Mouse (Mus musculus) stomach, postnatal 0 days (tissue): Measurements from ENCODE around the gene Pik3r3.

Source experiments
- CTCF ChIP-seq: IDR thresholded peaks from 2 replicates; pipeline ENCODE4 v1.5.1; 2016; ENCODE audit warnings: antibody characterized with exemption, low read depth, mild to moderate bottlenecking, moderate library complexity
- EP300 ChIP-seq: optimal IDR thresholded peaks from 2 replicates; pipeline ENCODE3; 2016; ENCODE audit warnings: antibody characterized with exemption

- no peak for TF ChIP-seq CTCF
- TF ChIP-seq EP300, result no peak
These were observed 79.5 kb downstream of the Pik3r3 start for GRCm38 (mm10) chr4:116300878-116301355.
